Mouse (Mus musculus) heart, adult 18-20 months (tissue): ENCODE data around the gene Rybp. TPM values are rescaled to one million over a fixed set of nuclear protein-coding genes. Genes with fewer than 3 reads are reported as not detected.

Source experiments
- DNase-seq, 2 experiments: peaks; one replicate each; pipeline ENCODE4 v3.0.0; 2021 to 2022; ENCODE audit warnings: mixed read lengths in 1 of 2
- total RNA-seq, 2 experiments: library from RNA; stranded (reverse); gene quantifications; 2 replicates each; pipeline ENCODE4 v1.2.3; 2021

Rybp gene
- total RNA-seq, 2 experiments from 2014 or later, result 11.2 to 16.0 TPM

- DNase-seq, result no peak
Measured at GRCm38 (mm10) chr6:100188883-100189743, 98.2 kb downstream of the Rybp start.

GRCm38 (mm10) chr6:100187821-100188220 lies 99.5 kb downstream of the Rybp start:
- no peak for DNase-seq

- no peak for DNase-seq
Measured at GRCm38 (mm10) chr6:100186789-100187188, 100.5 kb downstream of the Rybp start.

GRCm38 (mm10) chr6:100185524-100185923 lies 101.8 kb downstream of the Rybp start:
- no peak for DNase-seq

DNA sequence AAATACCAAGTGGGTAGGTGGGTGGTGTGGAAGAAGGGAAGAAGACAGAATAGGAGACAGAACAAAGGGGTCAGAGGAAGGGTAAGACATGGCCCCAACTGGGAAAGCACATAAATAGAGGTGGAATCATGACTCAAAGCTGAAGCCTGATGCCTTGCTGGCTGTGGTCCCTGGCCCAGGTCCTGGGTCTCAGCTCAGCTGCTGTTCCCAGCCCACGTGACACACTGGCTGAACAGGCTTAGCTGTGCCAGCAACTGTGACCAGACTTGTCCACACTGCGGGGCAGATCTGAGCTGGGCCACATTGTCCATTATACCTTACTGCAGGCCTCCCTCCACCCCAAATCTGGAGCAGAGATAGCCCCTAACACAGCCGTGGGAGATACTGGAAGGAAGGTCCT lies 103.9 kb downstream of the Rybp start:
- DNase-seq, result peak; percentile 57 to 72

DNA sequence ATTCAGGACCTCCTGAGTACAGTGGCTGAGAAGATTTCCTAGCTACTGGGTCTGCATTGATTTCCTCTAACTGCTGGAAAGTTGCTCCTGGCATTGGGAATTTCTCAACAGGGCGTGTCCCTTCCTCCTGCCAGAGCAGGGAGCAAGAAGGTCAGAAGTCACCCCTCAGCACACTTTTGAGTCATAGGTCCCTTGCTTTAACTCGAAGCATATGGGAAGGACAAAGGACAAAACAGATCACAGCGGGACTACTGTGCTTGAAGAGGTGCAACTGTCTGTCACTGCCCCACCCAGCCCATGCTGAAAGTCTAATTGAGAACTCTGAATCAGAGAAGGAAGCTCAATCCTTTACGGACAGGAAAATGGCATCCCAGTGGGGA lies 106.4 kb downstream of the Rybp start:
- peak in 1 of 2 experiments; percentile 22 for DNase-seq

DNA sequence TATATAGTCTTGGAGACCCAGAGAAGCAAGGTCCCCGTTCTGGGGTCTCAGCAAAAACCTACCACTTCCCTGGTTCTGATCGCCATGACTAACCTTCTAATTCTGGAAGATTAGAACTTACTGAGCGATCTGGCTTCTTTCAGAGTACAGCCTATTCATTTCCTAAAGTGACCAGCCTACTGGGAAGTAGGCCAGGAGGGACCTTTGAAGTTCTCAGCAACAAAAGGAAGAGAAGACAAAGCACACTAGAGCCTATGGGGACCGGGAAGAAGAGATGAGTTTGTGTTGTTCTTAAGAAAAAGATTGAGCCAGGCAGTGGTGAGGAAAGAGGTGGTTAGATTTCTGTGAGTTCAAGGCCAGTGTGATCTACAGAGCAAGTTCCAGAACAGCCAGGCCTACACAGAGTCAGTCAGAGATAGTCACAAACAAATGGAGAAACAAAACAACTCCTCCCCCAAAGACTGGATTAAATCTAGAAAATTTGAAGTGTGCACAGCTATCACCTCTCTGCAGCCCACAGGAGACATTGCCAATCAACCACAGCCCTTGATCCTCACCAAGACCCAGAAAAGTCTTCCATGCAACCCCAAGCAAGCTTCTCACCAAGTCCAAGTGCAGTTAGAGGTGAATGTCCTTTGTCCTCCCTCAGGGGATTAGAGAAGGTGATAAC lies 106.9 kb downstream of the Rybp start:
- DNase-seq, result peak in 1 of 2 experiments; percentile 51

- DNase-seq, result no peak
Measured at GRCm38 (mm10) chr6:100178830-100179229, 108.5 kb downstream of the Rybp start.
